Mouse (Mus musculus) T-helper 17 cell (primary cell): ENCODE data around the gene Tinag.
"Not testable (repeated sequence)": the region's sequence is repeated elsewhere in the genome, so short reads cannot be mapped to it uniquely, and the experiment has no call there.

ENCODE experiments used
- in situ Hi-C, 2 experiments: fragments of 300-600 bp; cut with MboI, MseI; formaldehyde crosslinking; loops; 1 replicate in 1 of 2; 2 replicates in 1 of 2; pipeline ENCODE4 v1.15.1; 2025; ENCODE audit warnings: high pct_unique_total_duplicates in 2 of 2

Tinag gene

GRCm38 (mm10) chr9:77045585-77045984, at the start of gene Tinag:
Tinag (minus strand) TSS chr9:77045794.
- in situ Hi-C loops: no loop called here

DNA sequence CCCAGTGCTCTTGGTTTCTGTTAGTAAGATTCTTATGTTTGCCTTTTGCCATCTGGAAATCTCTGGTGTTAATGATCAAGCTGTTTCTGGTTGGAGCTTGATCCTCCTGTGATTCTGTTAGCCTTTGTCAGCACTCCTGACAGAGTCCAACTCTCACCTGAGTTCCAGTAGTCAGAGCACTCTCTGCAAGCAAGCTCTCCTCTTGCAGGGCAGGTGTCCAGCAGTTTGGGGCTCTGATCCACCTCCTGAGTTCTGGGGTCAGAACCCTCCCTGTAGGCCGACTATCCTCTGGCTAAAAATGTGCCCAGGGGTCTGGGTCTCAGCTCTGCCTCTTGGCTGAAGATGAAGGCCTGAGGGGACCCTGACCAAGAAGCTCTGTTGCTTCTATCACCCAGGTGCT, 37.6 kb upstream of the Tinag start:
- in situ Hi-C loops: not testable (repeated sequence)

DNA sequence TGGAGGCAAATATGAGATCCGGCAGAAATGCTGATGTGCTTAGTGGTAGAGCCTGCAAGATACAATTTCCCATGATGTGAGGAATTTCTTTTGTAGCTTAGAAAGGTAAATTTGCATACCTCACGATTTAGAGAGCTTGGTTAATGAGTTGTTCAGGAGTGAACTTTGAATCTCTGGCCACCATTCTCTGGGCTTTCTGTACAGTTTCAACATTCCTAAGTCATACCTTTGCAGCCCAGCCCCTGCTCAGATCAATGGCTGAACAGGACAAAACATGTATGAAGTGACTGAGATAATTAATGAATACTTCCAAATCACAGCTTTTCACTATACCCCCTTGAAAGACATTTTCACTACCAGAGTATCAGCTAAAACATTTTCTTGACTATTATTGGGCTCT, 26.1 kb upstream of the Tinag start:
- in situ Hi-C loops: no loop called here

GRCm38 (mm10) chr9:77056611-77057010, 11.0 kb upstream of the Tinag start:
- in situ Hi-C loops: no loop called here

DNA sequence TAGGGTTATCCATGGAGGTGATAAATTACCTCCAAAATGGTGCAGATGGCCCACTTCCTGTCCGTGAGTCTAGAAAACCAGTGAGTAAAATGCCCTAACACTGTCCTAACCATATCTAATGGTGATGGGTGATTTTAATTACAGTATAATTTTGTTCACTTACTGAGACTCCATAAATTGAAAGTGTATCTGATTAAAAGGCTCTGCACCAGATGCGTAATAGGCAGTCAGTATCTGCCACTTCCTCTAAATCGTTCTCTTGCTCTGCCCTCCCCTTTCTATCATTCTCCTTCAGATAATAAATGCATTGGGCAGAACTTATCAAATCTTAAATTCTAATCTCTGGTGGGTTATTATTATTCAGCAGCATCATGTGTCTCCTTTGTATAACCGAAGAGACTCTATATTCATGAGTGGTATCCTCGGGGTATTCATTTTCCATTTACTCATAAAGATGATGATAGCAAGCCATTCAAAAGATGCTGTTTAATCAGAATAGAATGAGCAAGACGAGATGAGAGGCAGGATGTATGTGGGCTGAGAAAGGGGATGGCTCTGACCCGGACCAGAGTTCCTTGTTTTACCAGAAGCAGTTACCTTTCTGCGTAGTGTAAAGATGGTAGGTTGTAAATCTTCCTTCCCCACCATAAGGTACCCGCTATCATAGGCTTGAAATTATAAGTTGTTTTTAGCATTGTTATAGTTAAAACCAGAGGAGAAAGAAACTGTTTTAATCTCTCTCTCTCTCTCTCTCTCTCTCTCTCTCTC, 9.0 kb upstream of the Tinag start:
- in situ Hi-C loops: no loop called here

DNA sequence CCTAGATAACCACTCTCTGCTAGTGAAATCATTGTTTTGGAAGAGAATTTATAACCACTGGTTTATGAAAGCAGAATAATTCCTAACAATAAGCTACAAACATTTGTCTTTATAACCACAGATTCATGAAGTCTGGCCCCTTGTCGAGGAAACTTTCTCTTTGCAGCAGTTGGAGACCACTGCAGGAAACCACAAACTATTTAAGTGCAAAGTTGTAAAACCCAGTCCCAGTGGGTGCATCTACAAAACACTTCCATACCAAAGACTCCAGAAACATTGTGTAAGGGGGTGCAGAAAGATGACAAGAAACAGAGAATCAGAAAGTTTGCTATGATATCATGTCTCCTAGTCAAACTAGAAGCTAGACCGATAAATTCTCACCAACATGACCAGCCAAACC, 5.8 kb upstream of the Tinag start:
- in situ Hi-C loops: no loop called here

- in situ Hi-C loops: no loop called here
Measured at GRCm38 (mm10) chr9:77049669-77050068, 4.1 kb upstream of the Tinag start.

DNA sequence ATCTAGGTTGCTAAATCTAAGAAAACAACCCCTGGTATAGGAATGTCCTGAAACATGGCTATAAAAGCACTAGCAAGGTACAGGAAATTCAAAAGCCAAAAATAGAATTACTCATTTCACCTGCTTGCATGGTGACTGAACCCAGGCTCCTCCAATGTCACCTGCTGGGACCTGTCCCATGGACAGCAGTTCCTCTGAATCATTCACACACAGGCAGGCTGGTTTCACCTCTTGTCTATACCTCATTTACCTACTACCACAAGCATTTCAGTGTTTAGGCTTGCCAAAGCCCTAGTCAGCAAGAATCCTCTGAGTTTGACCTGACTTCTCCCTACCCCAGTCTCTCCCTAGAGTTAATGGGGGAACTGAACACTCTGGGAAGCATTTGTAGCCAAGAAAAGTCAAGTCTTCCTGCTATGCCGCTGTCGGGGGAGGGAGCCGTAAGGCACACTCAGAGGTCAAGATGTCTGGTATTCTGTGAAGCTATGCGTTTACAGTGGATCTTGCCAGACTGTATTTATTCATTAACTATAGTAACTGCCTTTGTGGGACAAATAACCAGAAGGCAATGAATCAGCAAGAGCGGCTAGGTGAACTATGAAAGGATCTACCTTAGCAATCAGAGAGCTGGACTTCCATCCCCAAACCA, 597 bp upstream of the Tinag start:
- in situ Hi-C loops: no loop called here

DNA sequence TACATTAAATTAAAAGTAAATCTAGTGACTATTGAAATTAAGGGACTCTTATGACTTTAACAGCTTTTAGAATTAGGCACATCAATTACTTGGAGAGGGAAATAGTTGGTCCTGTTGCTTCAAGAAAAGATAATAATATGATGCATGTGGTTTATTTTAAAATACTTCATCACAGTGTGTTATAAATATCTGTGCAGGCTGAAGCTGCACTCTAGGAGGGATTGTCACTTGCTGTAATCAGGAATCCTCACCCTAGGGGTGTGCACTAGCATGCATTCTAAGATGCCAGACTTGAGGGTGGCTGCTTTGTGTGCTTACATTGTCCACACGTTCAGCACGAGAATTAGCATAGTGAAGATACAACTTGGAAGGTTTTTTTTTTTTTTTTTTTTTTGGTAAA, 10.2 kb downstream of the Tinag start:
- in situ Hi-C loops: loop anchor here in 1 of 2 experiments (10.0 kb wide), 1 partner anchor 1901 kb away; no protein-coding TSS in a partner anchor

DNA sequence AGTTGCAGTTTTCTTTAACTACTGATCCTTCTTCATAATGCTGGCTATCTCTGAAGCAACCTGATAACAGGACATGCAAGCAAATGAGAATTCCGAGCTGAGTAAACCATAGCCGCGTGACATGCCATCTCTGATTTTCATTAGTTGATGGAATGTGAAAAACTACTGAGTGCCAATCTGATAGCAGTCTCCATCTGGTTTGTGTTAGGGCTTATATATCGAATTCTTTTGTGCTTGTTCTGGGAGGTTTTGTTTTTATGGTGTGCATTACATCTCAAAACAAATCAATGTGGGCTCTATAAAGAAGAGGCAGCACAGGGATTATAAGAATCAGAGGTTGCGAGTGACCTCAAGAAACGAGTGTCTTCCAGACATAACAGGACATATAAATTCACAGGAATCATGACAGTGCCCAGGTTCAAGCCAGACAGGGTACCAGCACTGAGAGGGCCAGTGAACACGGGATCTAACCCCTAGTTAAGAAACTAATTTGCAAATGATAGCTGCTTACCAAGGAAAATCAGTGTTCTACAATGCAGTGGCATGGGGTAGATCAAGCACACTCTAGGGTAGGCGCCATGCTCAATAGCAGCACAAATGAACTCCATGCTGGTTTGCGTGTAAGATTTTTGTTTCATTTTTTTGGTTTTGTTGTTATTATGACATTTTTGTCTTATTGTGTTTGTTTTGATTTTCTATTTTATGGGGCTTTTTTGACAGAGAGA, 13.0 kb downstream of the Tinag start:
- in situ Hi-C loops: loop anchor here in 1 of 2 experiments (10.0 kb wide), 1 partner anchor 1898 kb away; no protein-coding TSS in a partner anchor

GRCm38 (mm10) chr9:77025271-77025670, 20.3 kb downstream of the Tinag start:
- in situ Hi-C loops: no loop called here

- in situ Hi-C loops: no loop called here
Measured at GRCm38 (mm10) chr9:77018935-77019334, 26.7 kb downstream of the Tinag start.

GRCm38 (mm10) chr9:76996021-76996420, 49.6 kb downstream of the Tinag start:
- in situ Hi-C loops: no loop called here

DNA sequence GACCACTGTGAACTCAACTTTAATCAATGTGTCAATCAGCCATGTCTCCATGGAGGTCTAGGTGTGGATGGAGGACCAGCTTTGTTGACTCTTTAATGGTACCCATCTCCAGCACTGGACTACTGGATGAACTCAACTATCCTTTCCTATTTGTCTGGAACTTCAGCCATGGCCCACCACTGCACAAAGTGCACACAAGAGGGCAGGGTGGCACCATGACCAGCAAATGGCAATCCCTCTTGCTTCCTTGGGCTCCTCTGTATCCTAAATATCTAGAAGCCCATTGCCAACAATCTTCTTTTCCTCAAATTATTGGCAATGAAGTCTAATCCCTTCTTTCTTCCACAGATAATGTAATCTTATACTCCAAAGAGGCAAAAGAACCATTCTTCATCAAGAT, 55.6 kb downstream of the Tinag start:
- in situ Hi-C loops: loop anchor here in 1 of 2 experiments (10.0 kb wide), 1 partner anchor 1025 kb away; no protein-coding TSS in a partner anchor

- in situ Hi-C loops: loop anchor here in 1 of 2 experiments (10.0 kb wide), 1 partner anchor 1010 kb away; no protein-coding TSS in a partner anchor
Measured at GRCm38 (mm10) chr9:76934813-76935212, 110.8 kb downstream of the Tinag start.

GRCm38 (mm10) chr9:76915093-76915661, 130.4 kb downstream of the Tinag start:
- in situ Hi-C loops: no loop called here
